Mouse (Mus musculus): ENCODE data around the gene Mipep. TPM values are rescaled to one million over a fixed set of nuclear protein-coding genes. Genes with fewer than 3 reads are reported as not detected.
A peak's percentile ranks its signal among the peaks of the same experiment; 100 is the strongest.

Gene Mipep
- polyA plus RNA-seq (2016; fragmentation: Nextera tagmentation; extraction: Ambion mirVana): 23.7 and 24.3 TPM in 2 replicates

DNA sequence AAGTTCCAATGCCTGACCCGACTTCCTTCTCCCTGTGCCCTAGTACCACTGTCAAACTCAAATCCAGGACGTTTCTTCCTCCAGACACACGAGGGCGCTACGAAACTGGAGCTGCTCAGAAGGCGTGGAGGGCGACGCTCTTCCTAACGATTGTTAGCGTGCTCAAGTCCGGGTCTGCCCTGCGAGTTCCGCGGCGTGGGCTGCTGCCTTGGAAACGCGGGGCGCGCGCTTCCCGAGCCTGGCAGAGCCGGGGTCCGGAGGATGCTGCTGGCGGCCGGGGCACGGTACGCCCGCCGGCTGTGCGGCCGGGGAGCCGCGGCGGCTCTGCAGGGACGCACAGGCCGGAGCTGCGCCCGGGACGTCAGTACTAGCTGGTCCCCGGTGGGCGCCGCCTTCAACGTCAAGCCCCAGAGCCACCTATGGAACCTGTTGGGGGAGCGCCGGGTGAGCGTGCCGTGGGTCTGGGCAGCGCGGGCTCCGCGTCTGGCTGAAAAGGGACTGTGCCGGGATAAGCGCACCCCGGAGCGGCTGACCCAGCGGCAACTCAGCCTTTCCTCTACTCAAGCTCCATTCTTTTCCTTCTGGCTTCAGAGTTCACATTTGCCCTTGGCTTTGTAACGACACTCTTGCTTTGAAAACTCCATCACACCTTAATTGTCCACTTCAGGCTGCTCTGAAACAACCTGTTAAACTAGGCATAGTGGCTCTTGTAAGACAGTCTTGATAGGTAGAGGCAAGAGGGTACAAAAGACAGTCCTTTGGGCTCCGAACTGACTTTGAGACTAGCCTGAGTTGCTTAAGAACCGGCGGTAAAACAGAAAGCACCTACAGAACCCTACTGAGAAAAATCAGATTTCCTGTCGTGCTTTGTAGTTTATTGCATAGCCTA is at the start of gene Mipep:
TSS of gene Mipep (plus strand) at position 147 of the 889 bp plus-strand sequence.
- Histone ChIP-seq H3K27me3 (peaks cover 9% of the 10 kb centered on the region; the same call in 1 of the 2 replicates), H3K27ac (peak within 1 kb of the TSS; percentile 73), H3K36me3 (peaks cover 20% of the 10 kb centered on the region), H3K4me1 (replicated peaks) (peaks cover 8% of the 10 kb centered on the region; the same call in 1 of the 2 replicates), H3K9me3 (no peaks in the 10 kb centered on the region), H3K9ac (replicated peaks) (peak within 1 kb of the TSS; percentile 79), H3K4me3 (replicated peaks) (peak within 1 kb of the TSS; percentile 84), H3K4me2 (peak within 1 kb of the TSS; percentile 74)
- peak; percentile 82 for ATAC-seq (ENCODE audit: insufficient number of reproducible peaks, insufficient read depth, low FRiP score, low TSS enrichment, low read depth)
- WGBS: under 1% methylated on average over 61 of the region's 61 CpGs

DNA sequence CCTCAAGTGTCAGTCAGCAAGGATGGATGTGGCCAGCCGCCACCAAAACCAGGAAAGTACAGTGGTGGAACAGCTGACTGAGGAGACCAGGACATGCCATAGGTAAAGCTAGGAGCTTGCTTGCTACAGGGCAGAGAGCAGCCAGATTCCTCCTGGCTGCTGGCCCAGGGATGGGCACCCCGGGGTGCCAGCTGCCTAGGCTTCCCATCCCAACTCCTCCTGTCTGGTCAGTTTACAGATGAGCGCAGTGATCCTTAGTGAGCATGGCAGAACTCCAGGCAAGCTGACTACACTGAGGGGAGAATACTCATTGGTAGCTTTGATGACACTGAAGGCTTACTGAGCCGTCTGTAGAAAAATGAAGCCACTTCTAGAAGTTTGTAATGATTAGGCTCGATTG is 49.2 kb upstream of the Mipep start:
- Histone ChIP-seq H3K27me3 (no peaks in the 10 kb centered on the region), H3K9ac (replicated peaks) (no peak overlapping the region), H3K9me3 (no peaks in the 10 kb centered on the region), H3K4me2 (no peak overlapping the region), H3K4me3 (replicated peaks) (no peak overlapping the region), H3K4me1 (replicated peaks) (peaks cover 66% of the 10 kb centered on the region), H3K36me3 (no peaks in the 10 kb centered on the region), H3K27ac (no peak overlapping the region)
- WGBS: 71% methylated on average over 5 of the region's 5 CpGs
- ATAC-seq (ENCODE audit: insufficient number of reproducible peaks, insufficient read depth, low FRiP score, low TSS enrichment, low read depth): no peak

GRCm38 (mm10) chr14:60735848-60736547 is 48.4 kb upstream of the Mipep start:
- Histone ChIP-seq H3K4me2 (peak overlapping the region; percentile 4; the same call in 1 of the 2 replicates), H3K27ac (peak overlapping the region; percentile 90), H3K4me1 (replicated peaks) (peaks cover 70% of the 10 kb centered on the region), H3K4me3 (replicated peaks) (no peak overlapping the region), H3K27me3 (no peaks in the 10 kb centered on the region), H3K9me3 (no peaks in the 10 kb centered on the region), H3K9ac (replicated peaks) (no peak overlapping the region), H3K36me3 (no peaks in the 10 kb centered on the region)
- 59% methylated on average over 13 of the region's 13 CpGs for WGBS
- ATAC-seq (ENCODE audit: insufficient number of reproducible peaks, insufficient read depth, low FRiP score, low TSS enrichment, low read depth): no peak

- Histone ChIP-seq H3K4me2 (peak overlapping the region; percentile 15; the same call in 1 of the 2 replicates), H3K27me3 (no peaks in the 10 kb centered on the region), H3K4me3 (replicated peaks) (no peak overlapping the region), H3K36me3 (no peaks in the 10 kb centered on the region), H3K9ac (replicated peaks) (0 out of 2 replicates have a peak overlapping the region, but pooled peaks have one; percentile 18), H3K27ac (peak overlapping the region; percentile 90), H3K4me1 (replicated peaks) (peaks cover 75% of the 10 kb centered on the region), H3K9me3 (no peaks in the 10 kb centered on the region)
- 7% methylated on average over 4 of the region's 4 CpGs for WGBS
- peak; percentile 45; the same call in 1 of the 2 replicates for ATAC-seq (ENCODE audit: insufficient number of reproducible peaks, insufficient read depth, low FRiP score, low TSS enrichment, low read depth)
Observed at GRCm38 (mm10) chr14:60736591-60737192, 47.7 kb upstream of the Mipep start.

DNA sequence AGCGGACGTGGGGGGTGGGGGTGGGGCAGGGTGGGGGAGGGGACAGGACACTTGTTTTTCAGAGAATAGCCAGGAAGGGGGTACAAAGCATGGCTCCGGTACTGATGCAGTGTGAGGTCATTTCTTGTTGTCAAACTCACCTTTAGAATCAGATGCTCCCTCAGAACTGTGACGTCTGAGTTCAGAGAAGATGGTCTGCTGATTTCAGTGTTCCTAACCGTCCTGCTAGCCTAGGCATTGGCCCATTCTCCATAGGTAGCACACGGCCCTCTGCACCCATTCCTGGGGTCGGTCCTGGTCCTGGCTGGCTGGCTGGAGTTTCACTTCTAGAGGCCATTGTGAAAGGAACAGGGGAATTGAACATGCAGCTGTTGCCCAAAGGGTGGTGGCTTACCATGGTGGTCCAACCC is 47.2 kb upstream of the Mipep start:
- no peak for ATAC-seq (ENCODE audit: insufficient number of reproducible peaks, insufficient read depth, low FRiP score, low TSS enrichment, low read depth)
- peak overlapping the region; percentile 90 for H3K27ac ChIP-seq
- peaks cover 75% of the 10 kb centered on the region for H3K4me1 ChIP-seq (replicated peaks)
- no peaks in the 10 kb centered on the region for H3K9me3 ChIP-seq
- H3K9ac ChIP-seq (replicated peaks): 0 out of 2 replicates have a peak overlapping the region, but pooled peaks have one; percentile 18
- no peak overlapping the region for H3K4me3 ChIP-seq (replicated peaks)
- WGBS: 27% methylated on average over 7 of the region's 7 CpGs
- no peaks in the 10 kb centered on the region for H3K27me3 ChIP-seq
- peak overlapping the region; percentile 15; the same call in 1 of the 2 replicates for H3K4me2 ChIP-seq
- no peaks in the 10 kb centered on the region for H3K36me3 ChIP-seq

DNA sequence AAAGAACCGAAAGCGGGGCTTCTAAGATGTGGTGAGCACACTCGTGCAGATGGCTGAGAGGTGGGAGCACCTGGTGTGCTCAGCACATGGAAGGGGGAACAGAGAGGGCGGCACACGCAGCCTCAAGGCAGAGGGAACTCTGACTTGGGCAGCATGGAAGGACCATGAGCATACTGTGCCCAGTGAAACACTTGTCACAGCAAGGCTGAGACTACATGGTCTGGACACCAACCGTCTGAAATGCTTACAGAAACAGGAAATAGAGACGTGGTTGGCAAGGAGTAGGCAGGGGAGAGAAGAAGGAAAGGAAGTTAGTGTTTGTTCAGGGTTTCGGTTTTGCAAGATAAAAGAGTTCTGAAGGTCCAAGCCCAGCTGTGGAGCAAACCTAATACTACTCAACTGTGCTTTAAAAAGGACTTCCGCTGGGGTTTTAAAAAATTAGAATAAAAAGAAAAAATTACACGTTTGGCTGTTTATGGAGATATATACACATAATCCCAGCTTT is 45.9 kb upstream of the Mipep start:
- Histone ChIP-seq H3K27ac (peak overlapping the region; percentile 90), H3K27me3 (no peaks in the 10 kb centered on the region), H3K9me3 (no peaks in the 10 kb centered on the region), H3K4me2 (no peak overlapping the region), H3K9ac (replicated peaks) (no peak overlapping the region), H3K4me1 (replicated peaks) (peaks cover 67% of the 10 kb centered on the region), H3K4me3 (replicated peaks) (no peak overlapping the region), H3K36me3 (no peaks in the 10 kb centered on the region)
- WGBS: 62% methylated on average over 10 of the region's 10 CpGs
- ATAC-seq (ENCODE audit: insufficient number of reproducible peaks, insufficient read depth, low FRiP score, low TSS enrichment, low read depth): no peak

- ATAC-seq (ENCODE audit: insufficient number of reproducible peaks, insufficient read depth, low FRiP score, low TSS enrichment, low read depth): no peak
- no peaks in the 10 kb centered on the region for H3K9me3 ChIP-seq
- H3K36me3 ChIP-seq: no peaks in the 10 kb centered on the region
- H3K4me1 ChIP-seq (replicated peaks): peaks cover 67% of the 10 kb centered on the region
- H3K27ac ChIP-seq: peak overlapping the region; percentile 90
- no peak overlapping the region for H3K4me3 ChIP-seq (replicated peaks)
- 7% methylated on average over 8 of the region's 9 CpGs for WGBS
- H3K27me3 ChIP-seq: no peaks in the 10 kb centered on the region
- no peak overlapping the region for H3K9ac ChIP-seq (replicated peaks)
- 0 out of 2 replicates have a peak overlapping the region, but pooled peaks have one; percentile 7 for H3K4me2 ChIP-seq
Observed at GRCm38 (mm10) chr14:60739155-60739554, 45.2 kb upstream of the Mipep start.

DNA sequence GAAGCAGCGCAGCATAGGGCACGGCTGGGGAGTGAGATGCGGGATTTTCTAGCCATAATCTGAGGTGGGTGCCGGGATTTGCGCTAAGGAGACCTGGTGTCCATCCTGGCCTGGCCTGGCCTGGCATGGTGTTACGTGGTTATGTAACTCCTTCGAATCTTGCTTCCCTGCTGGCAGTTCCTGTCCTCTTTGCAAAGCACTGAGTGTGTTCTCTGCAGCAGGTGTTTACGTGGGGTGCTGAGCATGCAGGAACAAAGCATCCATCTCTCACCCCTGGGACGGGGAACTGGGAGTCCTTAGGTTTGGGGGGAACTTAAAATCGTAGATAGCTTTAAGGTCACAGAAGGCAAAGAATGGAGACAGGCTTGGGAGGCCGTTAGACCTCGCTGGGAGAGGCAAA is 44.8 kb upstream of the Mipep start:
- Histone ChIP-seq H3K36me3 (no peaks in the 10 kb centered on the region), H3K9me3 (no peaks in the 10 kb centered on the region), H3K27me3 (no peaks in the 10 kb centered on the region), H3K9ac (replicated peaks) (no peak overlapping the region), H3K4me3 (replicated peaks) (no peak overlapping the region), H3K4me2 (0 out of 2 replicates have a peak overlapping the region, but pooled peaks have one; percentile 7), H3K4me1 (replicated peaks) (peaks cover 68% of the 10 kb centered on the region), H3K27ac (peak overlapping the region; percentile 90)
- WGBS: 56% methylated on average over 12 of the region's 12 CpGs
- no peak for ATAC-seq (ENCODE audit: insufficient number of reproducible peaks, insufficient read depth, low FRiP score, low TSS enrichment, low read depth)

GRCm38 (mm10) chr14:60740507-60740906 is 43.9 kb upstream of the Mipep start:
- ATAC-seq (ENCODE audit: insufficient number of reproducible peaks, insufficient read depth, low FRiP score, low TSS enrichment, low read depth): no peak
- no peak overlapping the region for H3K4me2 ChIP-seq
- H3K9me3 ChIP-seq: no peaks in the 10 kb centered on the region
- H3K36me3 ChIP-seq: no peaks in the 10 kb centered on the region
- H3K4me1 ChIP-seq (replicated peaks): peaks cover 70% of the 10 kb centered on the region
- H3K4me3 ChIP-seq (replicated peaks): no peak overlapping the region
- no peak overlapping the region for H3K27ac ChIP-seq
- no peaks in the 10 kb centered on the region for H3K27me3 ChIP-seq
- H3K9ac ChIP-seq (replicated peaks): no peak overlapping the region
- WGBS: 85% methylated on average over 5 of the region's 5 CpGs

DNA sequence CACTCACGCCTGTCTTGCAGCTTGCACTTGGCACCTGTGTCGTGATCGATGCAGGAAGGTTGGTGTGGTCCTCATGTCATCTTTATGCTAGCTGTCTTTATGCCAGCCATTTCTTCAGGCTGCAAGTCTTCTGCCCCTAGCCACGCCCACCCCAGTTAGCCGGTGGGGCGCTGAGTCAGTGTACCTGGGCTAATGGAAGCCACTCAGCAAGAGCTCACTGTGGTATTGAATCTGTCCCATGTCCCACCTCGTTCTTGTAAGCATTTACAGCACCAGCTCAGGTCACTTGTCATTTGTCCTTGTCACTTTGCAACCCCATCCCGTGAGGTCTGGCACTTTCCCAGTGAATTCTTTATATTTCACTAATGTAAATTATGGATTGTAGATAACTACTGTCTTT is 43.3 kb upstream of the Mipep start:
- 0 out of 2 replicates have a peak overlapping the region, but pooled peaks have one; percentile 62 for H3K27ac ChIP-seq
- H3K4me1 ChIP-seq (replicated peaks): peaks cover 69% of the 10 kb centered on the region
- H3K9ac ChIP-seq (replicated peaks): no peak overlapping the region
- no peak overlapping the region for H3K4me3 ChIP-seq (replicated peaks)
- no peaks in the 10 kb centered on the region for H3K27me3 ChIP-seq
- WGBS: 73% methylated on average over 8 of the region's 8 CpGs
- H3K36me3 ChIP-seq: no peaks in the 10 kb centered on the region
- ATAC-seq (ENCODE audit: insufficient number of reproducible peaks, insufficient read depth, low FRiP score, low TSS enrichment, low read depth): no peak
- H3K4me2 ChIP-seq: no peak overlapping the region
- H3K9me3 ChIP-seq: no peaks in the 10 kb centered on the region
